Mouse (Mus musculus) forebrain, postnatal 0 days (tissue): ENCODE data around the gene Sec16b. TPM values are rescaled to one million over a fixed set of nuclear protein-coding genes. Genes with fewer than 3 reads are reported as not detected.

Experiments used
- ATAC-seq: fragments of 200-750 bp; cut with Nextera tagmentation; 2 replicates; pipeline ENCODE4 v1.8.0; 2017; ENCODE audit warnings: mild to moderate bottlenecking, moderate library complexity
- DNase-seq: peaks from one replicate; pipeline ENCODE4 v3.0.0-alpha.2; 2015
- H3K27ac ChIP-seq: fragments of 300-500 bp; sonication (generic); 2 replicates; pipeline ENCODE4 v1.5.1; 2014; ENCODE audit warnings: low read depth, mild to moderate bottlenecking, antibody characterized with exemption, low read length, moderate library complexity, mixed read lengths
- H3K27me3 ChIP-seq: fragments of 300-500 bp; sonication (generic); 2 replicates; pipeline ENCODE4 v1.6.1; 2014; ENCODE audit warnings: mild to moderate bottlenecking, low read length, mixed read lengths; ENCODE audit not compliant: insufficient read depth
- H3K36me3 ChIP-seq: fragments of 300-500 bp; sonication (generic); 2 replicates; pipeline ENCODE4 v1.6.1; 2014; ENCODE audit warnings: mild to moderate bottlenecking, moderate library complexity; ENCODE audit not compliant: insufficient read depth
- H3K4me1 ChIP-seq: fragments of 300-500 bp; sonication (generic); 2 replicates; pipeline ENCODE4 v1.6.1; 2014; ENCODE audit warnings: antibody characterized with exemption; ENCODE audit not compliant: insufficient read depth
- H3K4me2 ChIP-seq: fragments of 300-500 bp; sonication (generic); 2 replicates; pipeline ENCODE4 v1.6.1; 2014; ENCODE audit warnings: low read depth, mild to moderate bottlenecking, moderate library complexity
- H3K4me3 ChIP-seq: fragments of 300-500 bp; sonication (generic); 2 replicates; pipeline ENCODE4 v1.5.1; 2014; ENCODE audit warnings: low read depth, low read length, mixed read lengths
- H3K9ac ChIP-seq: fragments of 300-500 bp; sonication (generic); 2 replicates; pipeline ENCODE4 v1.6.1; 2014; ENCODE audit warnings: mild to moderate bottlenecking
- H3K9me3 ChIP-seq: fragments of 300-500 bp; sonication (generic); 2 replicates; pipeline ENCODE4 v1.6.1; 2016; ENCODE audit warnings: low read length
- CTCF ChIP-seq: sonication (generic); IDR thresholded peaks from 2 replicates; pipeline ENCODE4 v1.5.1; 2016; ENCODE audit warnings: antibody characterized with exemption, control low read depth, low read depth
- WGBS: fragments of 180-500 bp; shearing (Covaris S2); extraction: QIAGEN DNeasy Blood & Tissue Kit; methylation state at CpG from one replicate; pipeline ENCODE4 v1.1.7; 2014; 5-methylcytosine and 5-hydroxymethylcytosine counted together
- polyA plus RNA-seq: library from polyadenylated mRNA; unstranded; fragments of >200 nt; fragmentation: Nextera tagmentation; extraction: Ambion mirVana; gene quantifications from 2 replicates; pipeline ENCODE4 v1.2.1, GENCODE M21; 2015
- total RNA-seq: library from RNA; depleted of rRNA; stranded (reverse); fragments of >200 nt; gene quantifications from 2 replicates; pipeline ENCODE4 v1.2.3, GENCODE M21; 2014

Gene Sec16b
- total and polyA plus RNA-seq, 2 experiments from 2014 or later: 0.23 to 0.33 TPM

DNA sequence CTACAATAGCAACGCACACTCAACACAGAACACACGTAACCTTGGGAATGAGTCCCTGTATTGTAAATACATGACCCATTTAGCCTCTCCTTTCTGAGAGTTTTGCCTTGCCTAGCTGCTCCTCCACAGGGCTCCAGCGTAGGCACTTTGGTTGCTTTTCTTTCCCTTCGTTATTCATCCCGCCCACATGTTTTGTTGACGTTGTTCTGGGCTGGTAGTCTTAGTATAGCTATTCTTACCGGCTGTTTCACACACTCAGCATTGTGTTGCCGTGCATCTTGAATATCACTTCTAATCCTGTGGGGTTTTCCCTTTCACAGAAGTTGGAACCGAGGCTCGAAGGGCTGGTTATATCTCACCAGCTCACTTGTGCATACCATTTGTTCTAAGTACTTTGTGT lies 49.2 kb downstream of the Sec16b start:
- Histone ChIP-seq H3K4me1 (peaks cover 22% of the 10 kb centered on the region), H3K4me3 (no peak overlapping the region), H3K36me3 (no peaks in the 10 kb centered on the region), H3K4me2 (no peak overlapping the region), H3K9ac (no peak overlapping the region), H3K27ac (no peak overlapping the region), H3K9me3 (no peaks in the 10 kb centered on the region), H3K27me3 (no peaks in the 10 kb centered on the region)
- 40% methylated on average over 10 of the region's 10 CpGs for WGBS
- no peak for ATAC-seq
- DNase-seq: no peak
- no peak for TF ChIP-seq CTCF

DNA sequence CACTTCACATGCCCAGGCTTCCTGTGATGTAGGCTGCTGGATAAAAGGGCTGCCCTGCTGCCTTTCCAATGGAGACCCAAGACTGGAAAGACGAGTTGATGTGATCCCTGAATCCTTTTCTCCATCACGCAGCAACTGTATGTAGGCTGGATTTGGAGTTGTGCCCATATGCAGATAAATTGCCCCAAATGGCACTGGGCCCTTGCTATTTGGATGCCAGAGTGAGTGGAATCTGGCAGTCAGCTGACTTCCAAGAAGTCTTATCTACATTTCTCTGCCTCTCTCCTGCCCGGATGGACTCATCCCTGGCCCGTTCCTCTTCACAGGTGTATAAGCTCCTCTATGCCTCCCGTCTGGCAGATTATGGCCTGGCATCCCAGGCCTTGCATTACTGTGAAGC lies 49.9 kb downstream of the Sec16b start:
- TF ChIP-seq CTCF: no peak
- 48% methylated on average over 5 of the region's 5 CpGs for WGBS
- no peak overlapping the region for H3K4me3 ChIP-seq
- no peak overlapping the region for H3K4me2 ChIP-seq
- H3K27me3 ChIP-seq: no peaks in the 10 kb centered on the region
- H3K36me3 ChIP-seq: no peaks in the 10 kb centered on the region
- no peaks in the 10 kb centered on the region for H3K9me3 ChIP-seq
- H3K27ac ChIP-seq: no peak overlapping the region
- ATAC-seq (no peak), DNase-seq (peak; percentile 50)
- no peak overlapping the region for H3K9ac ChIP-seq
- H3K4me1 ChIP-seq: peaks cover 22% of the 10 kb centered on the region

DNA sequence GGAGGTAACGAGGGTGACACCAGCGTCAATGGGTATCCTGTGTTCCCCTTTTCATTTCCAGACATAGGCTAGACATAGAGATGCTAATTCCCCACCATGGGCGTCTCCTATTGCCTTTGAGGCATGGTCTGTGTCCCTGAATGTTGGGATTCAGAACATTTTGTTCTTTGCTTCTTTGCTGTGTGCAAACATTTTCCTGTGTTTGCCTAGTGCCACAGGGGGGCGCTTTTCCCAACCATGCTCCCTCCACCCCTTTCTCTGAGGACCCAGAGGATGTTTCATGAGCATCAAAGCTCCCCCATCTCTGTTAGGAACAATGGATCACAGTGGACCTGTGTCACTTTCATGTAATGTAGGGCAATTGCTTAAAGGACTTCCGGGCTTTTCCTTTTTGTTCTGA lies 51.6 kb downstream of the Sec16b start:
- H3K27ac ChIP-seq: no peak overlapping the region
- no peak for ATAC-seq
- 48% methylated on average over 5 of the region's 5 CpGs for WGBS

DNA sequence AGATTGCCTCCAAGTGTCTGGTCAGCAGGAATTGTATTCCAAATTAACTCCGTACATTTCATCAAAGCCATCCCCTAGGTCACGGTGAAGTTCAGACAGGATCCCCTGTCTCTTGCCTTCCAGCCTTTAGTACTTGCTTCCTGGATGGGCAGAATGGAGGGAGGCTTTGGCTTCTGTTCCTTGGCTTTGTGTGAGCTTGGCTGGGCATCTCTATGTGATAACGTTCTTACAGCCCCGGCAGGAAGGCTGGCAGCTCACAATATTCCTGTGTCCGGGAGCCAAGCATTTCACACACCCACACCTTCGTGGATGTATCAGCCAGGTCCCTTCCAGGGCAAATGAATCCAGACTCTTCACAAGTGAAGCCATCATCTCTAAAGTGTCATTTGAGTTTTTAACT lies 53.5 kb downstream of the Sec16b start:
- no peaks in the 10 kb centered on the region for H3K9me3 ChIP-seq
- 70% methylated on average over 6 of the region's 6 CpGs for WGBS
- no peak overlapping the region for H3K9ac ChIP-seq
- ATAC-seq (no peak), DNase-seq (no peak)
- H3K4me1 ChIP-seq: peaks cover 19% of the 10 kb centered on the region
- H3K4me3 ChIP-seq: no peak overlapping the region
- no peaks in the 10 kb centered on the region for H3K27me3 ChIP-seq
- H3K36me3 ChIP-seq: no peaks in the 10 kb centered on the region
- H3K27ac ChIP-seq: no peak overlapping the region
- TF ChIP-seq CTCF: no peak
- H3K4me2 ChIP-seq: no peak overlapping the region

More for the DNA sequence above, 51.6 kb downstream of the Sec16b start:
- Histone ChIP-seq H3K4me2 (no peak overlapping the region), H3K36me3 (no peaks in the 10 kb centered on the region), H3K9ac (no peak overlapping the region), H3K9me3 (no peaks in the 10 kb centered on the region), H3K27me3 (no peaks in the 10 kb centered on the region), H3K4me1 (peaks cover 22% of the 10 kb centered on the region), H3K4me3 (no peak overlapping the region)
- peak; percentile 54 for TF ChIP-seq CTCF
- no peak for DNase-seq

DNA sequence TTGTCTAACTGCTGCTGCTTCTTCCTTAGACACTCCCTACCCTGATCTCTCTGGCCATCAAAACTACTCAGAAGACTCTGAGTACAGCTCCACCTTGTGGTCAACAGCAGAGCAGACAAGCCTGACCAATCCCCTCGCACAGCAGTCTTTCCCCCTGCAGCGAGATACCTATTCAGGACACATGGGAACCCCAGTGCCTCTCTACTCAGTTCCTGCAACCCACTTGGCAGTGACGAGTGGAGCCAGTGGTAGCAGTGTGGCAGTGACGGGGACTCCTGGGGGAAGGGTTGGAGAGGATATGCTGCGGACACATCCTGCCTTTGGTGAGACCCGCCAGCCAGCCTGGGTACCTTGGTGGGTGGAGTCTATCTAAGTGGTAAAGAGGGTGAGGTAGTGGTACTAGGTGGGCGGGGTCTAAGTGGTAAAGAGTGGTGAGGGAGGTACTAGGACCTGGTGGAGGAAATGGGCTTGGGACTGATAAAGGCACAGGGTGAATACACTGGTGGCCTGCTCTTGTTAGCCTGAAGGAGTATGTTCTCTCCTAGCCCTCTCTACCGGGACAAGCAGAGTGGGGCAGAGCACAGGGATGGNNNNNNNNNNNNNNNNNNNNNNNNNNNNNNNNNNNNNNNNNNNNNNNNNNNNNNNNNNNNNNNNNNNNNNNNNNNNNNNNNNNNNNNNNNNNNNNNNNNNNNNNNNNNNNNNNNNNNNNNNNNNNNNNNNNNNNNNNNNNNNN lies 54.3 kb downstream of the Sec16b start:
- Histone ChIP-seq H3K9ac (no peak overlapping the region), H3K36me3 (no peaks in the 10 kb centered on the region), H3K4me1 (peaks cover 11% of the 10 kb centered on the region), H3K4me2 (no peak overlapping the region), H3K9me3 (no peaks in the 10 kb centered on the region), H3K4me3 (no peak overlapping the region), H3K27me3 (no peaks in the 10 kb centered on the region), H3K27ac (no peak overlapping the region)
- peak; percentile 70 for TF ChIP-seq CTCF
- ATAC-seq (peak; percentile 43), DNase-seq (no peak)
- 21% methylated on average over 8 of the region's 8 CpGs for whole genome bisulfite sequencing

DNA sequence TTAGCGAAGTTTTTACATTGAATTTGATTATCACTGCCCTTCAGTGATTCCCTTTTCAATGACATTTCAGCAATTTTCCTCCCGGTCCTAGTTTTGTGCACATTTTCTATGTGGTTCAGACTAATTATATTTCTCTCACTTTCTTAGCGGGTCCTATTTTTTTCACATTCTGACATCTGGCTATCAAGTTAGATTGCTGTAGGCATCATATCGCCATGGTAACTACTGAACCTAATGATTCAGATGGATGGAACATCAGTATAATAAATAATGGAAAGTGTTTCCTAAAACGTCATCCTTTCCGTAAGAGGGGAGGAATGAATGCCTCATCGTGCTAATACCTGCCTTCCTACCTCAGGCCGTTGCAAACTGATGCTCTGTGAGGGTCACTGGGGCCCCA lies 61.3 kb downstream of the Sec16b start:
- Histone ChIP-seq H3K27ac (no peak overlapping the region), H3K4me1 (peaks cover 4% of the 10 kb centered on the region; the same call in 1 of the 2 replicates), H3K9me3 (no peaks in the 10 kb centered on the region), H3K4me2 (no peak overlapping the region), H3K9ac (no peak overlapping the region), H3K36me3 (no peaks in the 10 kb centered on the region), H3K4me3 (no peak overlapping the region), H3K27me3 (no peaks in the 10 kb centered on the region)
- no peak for TF ChIP-seq CTCF
- DNase-seq (no peak), ATAC-seq (no peak)
- 71% methylated on average over 8 of the region's 8 CpGs for WGBS

DNA sequence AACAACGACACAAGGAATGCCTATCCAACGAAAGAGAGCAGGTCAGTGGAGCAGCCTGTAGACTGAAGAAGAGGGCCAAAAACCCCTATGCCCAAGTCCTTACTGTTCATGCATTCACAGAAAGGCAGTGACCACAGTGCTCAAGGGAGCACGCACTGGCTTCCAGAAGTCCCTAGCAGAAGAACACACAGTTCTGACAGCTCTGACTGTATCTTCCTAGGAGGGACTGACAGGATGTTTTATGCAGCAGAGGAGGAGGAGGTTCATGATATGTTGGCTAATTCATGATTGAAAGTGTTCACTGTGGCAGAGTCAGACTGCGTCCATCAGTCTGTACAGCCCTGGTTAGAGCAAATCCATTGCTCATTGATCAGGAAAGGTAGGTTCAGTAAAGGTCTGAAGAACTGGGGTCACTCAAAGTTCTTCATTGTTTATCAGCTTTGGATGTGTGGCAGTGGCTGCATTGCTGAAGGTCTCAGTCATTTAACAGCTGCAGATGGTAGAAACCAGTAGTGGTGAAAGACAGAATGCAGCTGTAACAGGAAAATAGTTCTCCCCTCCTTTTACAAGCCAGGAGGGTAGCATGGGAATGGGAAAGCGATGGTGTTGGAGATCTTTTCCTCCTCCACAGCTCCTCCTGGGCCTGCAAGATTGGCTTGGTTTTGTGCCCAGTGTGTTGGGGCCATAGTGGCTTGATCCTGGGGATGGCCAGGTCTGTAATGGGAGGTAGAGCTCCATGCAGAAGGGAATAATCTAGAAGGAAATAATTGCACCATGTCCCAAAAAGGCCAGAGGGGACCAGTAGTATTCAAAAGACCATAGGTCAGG lies 62.9 kb downstream of the Sec16b start:
- ATAC-seq (no peak), DNase-seq (no peak)
- Histone ChIP-seq H3K27me3 (no peaks in the 10 kb centered on the region), H3K4me1 (peaks cover 4% of the 10 kb centered on the region; the same call in 1 of the 2 replicates), H3K4me3 (no peak overlapping the region), H3K4me2 (no peak overlapping the region), H3K9me3 (no peaks in the 10 kb centered on the region), H3K36me3 (no peaks in the 10 kb centered on the region), H3K27ac (no peak overlapping the region), H3K9ac (no peak overlapping the region)
- TF ChIP-seq CTCF: no peak
- WGBS: 96% methylated on average over 5 of the region's 5 CpGs
